Mouse (Mus musculus): ENCODE data around the gene Rnf130.

The Rnf130 gene

GRCm38 (mm10) chr11:50024833-50025720, at the start of gene Rnf130:
Gene Rnf130, plus strand, starts transcription at chr11:50025346.
- DNase-seq (ENCODE audit: low read depth, low spot score), result peak; percentile 90

GRCm38 (mm10) chr11:49977963-49978568, 47.1 kb upstream of the Rnf130 start:
- no peak for DNase-seq (ENCODE audit: low read depth, low spot score)

GRCm38 (mm10) chr11:49978935-49979334, 46.2 kb upstream of the Rnf130 start:
- no peak for DNase-seq (ENCODE audit: low read depth, low spot score)

GRCm38 (mm10) chr11:49980681-49981235, 44.4 kb upstream of the Rnf130 start:
- no peak for DNase-seq (ENCODE audit: low read depth, low spot score)

- no peak for DNase-seq (ENCODE audit: low read depth, low spot score)
Measured at GRCm38 (mm10) chr11:49981321-49981963, 43.7 kb upstream of the Rnf130 start.

- no peak for DNase-seq (ENCODE audit: low read depth, low spot score)
Measured at GRCm38 (mm10) chr11:49982094-49982493, 43.1 kb upstream of the Rnf130 start.

GRCm38 (mm10) chr11:49982881-49983280, 42.3 kb upstream of the Rnf130 start:
- DNase-seq (ENCODE audit: low read depth, low spot score), result no peak

- no peak for DNase-seq (ENCODE audit: low read depth, low spot score)
Measured at GRCm38 (mm10) chr11:49983875-49984552, 41.1 kb upstream of the Rnf130 start.

GRCm38 (mm10) chr11:49985009-49985408, 40.1 kb upstream of the Rnf130 start:
- DNase-seq (ENCODE audit: low read depth, low spot score), result no peak

GRCm38 (mm10) chr11:49986277-49987036, 38.7 kb upstream of the Rnf130 start:
- DNase-seq (ENCODE audit: low read depth, low spot score), result peak; percentile 77

- no peak for DNase-seq (ENCODE audit: low read depth, low spot score)
Measured at GRCm38 (mm10) chr11:49994536-49994935, 30.6 kb upstream of the Rnf130 start.

GRCm38 (mm10) chr11:49996398-49996797, 28.7 kb upstream of the Rnf130 start:
- DNase-seq (ENCODE audit: low read depth, low spot score), result no peak

- no peak for DNase-seq (ENCODE audit: low read depth, low spot score)
Measured at GRCm38 (mm10) chr11:49997321-49997720, 27.8 kb upstream of the Rnf130 start.

GRCm38 (mm10) chr11:50002853-50003252, 22.3 kb upstream of the Rnf130 start:
- no peak for DNase-seq (ENCODE audit: low read depth, low spot score)

GRCm38 (mm10) chr11:50007776-50008175, 17.4 kb upstream of the Rnf130 start:
- DNase-seq (ENCODE audit: low read depth, low spot score), result peak; percentile 74

- DNase-seq (ENCODE audit: low read depth, low spot score), result peak; percentile 85
Measured at GRCm38 (mm10) chr11:50008231-50008630, 16.9 kb upstream of the Rnf130 start.

GRCm38 (mm10) chr11:50013016-50013415, 12.1 kb upstream of the Rnf130 start:
- no peak for DNase-seq (ENCODE audit: low read depth, low spot score)

GRCm38 (mm10) chr11:50016503-50016902, 8.6 kb upstream of the Rnf130 start:
- DNase-seq (ENCODE audit: low read depth, low spot score), result no peak

GRCm38 (mm10) chr11:50017511-50017910, 7.6 kb upstream of the Rnf130 start:
- DNase-seq (ENCODE audit: low read depth, low spot score), result no peak

- no peak for DNase-seq (ENCODE audit: low read depth, low spot score)
Measured at GRCm38 (mm10) chr11:50018848-50019247, 6.3 kb upstream of the Rnf130 start.

- peak; percentile 9 for DNase-seq (ENCODE audit: low read depth, low spot score)
Measured at GRCm38 (mm10) chr11:50022085-50022484, 3.1 kb upstream of the Rnf130 start.

All from R1 (cell line).